12 mouse cellular contexts compared by ENCODE assay signal in the genomic region with DNA sequence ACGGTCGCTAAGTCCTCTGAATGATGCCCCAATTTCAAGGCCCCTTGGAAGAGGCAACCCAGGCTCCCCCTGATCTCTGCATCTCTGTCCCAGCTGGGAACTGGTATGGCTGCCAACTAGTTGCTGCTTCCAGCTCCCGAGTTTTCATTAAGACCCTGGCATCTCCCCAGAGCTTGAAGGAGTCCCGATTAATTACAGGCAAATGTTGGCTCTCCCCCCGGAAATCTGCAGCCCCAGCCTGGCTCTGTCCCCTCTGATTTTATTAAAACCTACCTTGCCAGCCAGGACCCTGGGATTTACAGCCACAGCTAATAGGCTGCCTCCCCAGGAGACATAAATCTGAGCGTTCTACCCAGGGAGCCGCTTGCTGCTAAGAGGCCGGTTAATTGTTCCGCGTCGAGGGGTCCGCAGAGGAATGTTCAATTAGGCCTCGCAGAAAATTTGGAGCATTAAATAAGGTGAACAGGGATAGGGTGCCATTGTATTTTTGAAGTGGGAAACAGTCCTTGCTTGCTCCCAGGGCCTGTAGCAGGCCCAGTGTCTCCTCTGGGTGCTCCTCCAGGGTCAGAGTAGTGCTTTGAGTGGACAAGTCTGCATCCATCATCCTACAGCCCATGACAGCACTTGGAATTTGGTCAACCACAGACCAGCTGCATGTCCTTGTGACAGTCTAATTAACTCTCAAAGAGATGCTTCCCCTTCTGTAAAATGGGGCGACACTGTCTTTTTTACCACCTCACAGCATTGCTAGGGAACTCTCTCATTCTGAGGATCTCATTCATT. TPM values are rescaled to one million over a fixed set of nuclear protein-coding genes. Genes with fewer than 3 reads are reported as not detected.
DNase-seq lines count a peak whose midpoint lies in the region; ATAC-seq and TF ChIP-seq lines count a peak whose summit lies in the region.
"Had no signal": no experiment of that assay in that cellular context is flagged by ENCODE, and none has a peak within 500 bp of the region (broad histone marks: within the 10 kb centered on the region; RNA-seq: fewer than 3 reads in every experiment).

No protein-coding gene starts in this region.

- ATAC-seq in midbrain, embryonic 13.5 days: peak; percentile 57; the same call in 1 of the 2 replicates
- no peak for ATAC-seq in midbrain, embryonic 11.5 days (ENCODE audit: low FRiP score)
- peak; percentile 57 for ATAC-seq in hindbrain, postnatal 0 days

- no peak overlapping the region for H3K4me3 ChIP-seq in midbrain, embryonic 13.5 days (replicated peaks)
- H3K4me3 ChIP-seq in midbrain, embryonic 11.5 days (ENCODE audit: low read depth, low read length): no peak overlapping the region
- H3K4me3 ChIP-seq in hindbrain, postnatal 0 days (ENCODE audit: low read length): no peak overlapping the region
- H3K4me3 ChIP-seq: heart, embryonic 10.5 days had no signal

- peaks cover 19% of the 10 kb centered on the region for H3K4me1 ChIP-seq in midbrain, embryonic 13.5 days (replicated peaks)
- peaks cover 2% of the 10 kb centered on the region for H3K4me1 ChIP-seq in midbrain, embryonic 11.5 days (ENCODE audit: control insufficient read depth, insufficient read depth, low read length)
- H3K4me1 ChIP-seq in hindbrain, postnatal 0 days (ENCODE audit: insufficient read depth, low read length): peaks cover 7% of the 10 kb centered on the region; the same call in 1 of the 2 replicates

- no peak overlapping the region for H3K27ac ChIP-seq in midbrain, embryonic 13.5 days
- no peak overlapping the region for H3K27ac ChIP-seq in midbrain, embryonic 11.5 days (ENCODE audit: low read depth, low read length)
- no peak overlapping the region for H3K27ac ChIP-seq in hindbrain, postnatal 0 days
- H3K27ac ChIP-seq: heart, embryonic 10.5 days had no signal

- no peaks in the 10 kb centered on the region for H3K9me3 ChIP-seq in midbrain, embryonic 13.5 days
- no peaks in the 10 kb centered on the region for H3K9me3 ChIP-seq in midbrain, embryonic 11.5 days (ENCODE audit: control insufficient read depth, low read length)
- no peaks in the 10 kb centered on the region for H3K9me3 ChIP-seq in hindbrain, postnatal 0 days (ENCODE audit: low read length)
- H3K9me3 ChIP-seq: heart, embryonic 10.5 days had no signal

- H3K27me3 ChIP-seq in midbrain, embryonic 13.5 days: peaks cover 23% of the 10 kb centered on the region
- 0 out of 2 replicates have a peak, but pooled peaks cover 2% of the 10 kb centered on the region for H3K27me3 ChIP-seq in midbrain, embryonic 11.5 days (ENCODE audit: control insufficient read depth, insufficient read depth, low read length)
- H3K27me3 ChIP-seq in hindbrain, postnatal 0 days (ENCODE audit: insufficient read depth, low read length): peaks cover 5% of the 10 kb centered on the region; the same call in 1 of the 2 replicates

- 40% methylated on average over 14 of the region's 14 CpGs for WGBS in midbrain, embryonic 13.5 days
- WGBS in midbrain, embryonic 11.5 days: 46% methylated on average over 14 of the region's 14 CpGs
- 22% methylated on average over 14 of the region's 14 CpGs for WGBS in hindbrain, postnatal 0 days

- no peak for TF ChIP-seq CTCF in hindbrain, postnatal 0 days (IDR thresholded peaks at IDR 0.05; ENCODE audit: low read depth)

- H3K4me2 ChIP-seq in midbrain, embryonic 13.5 days (replicated peaks): no peak overlapping the region
- no peak overlapping the region for H3K4me2 ChIP-seq in midbrain, embryonic 11.5 days
- no peak overlapping the region for H3K4me2 ChIP-seq in hindbrain, postnatal 0 days (ENCODE audit: low read depth, low read length)

- intact Hi-C loops in left cerebral cortex, postnatal 36 days (cut with DNase I): no loop called here

- no peak for DNase-seq in midbrain, embryonic 11.5 days (ENCODE audit: low spot score, missing footprints)
- DNase-seq in hindbrain, postnatal 0 days (ENCODE audit: low spot score): peak; percentile 86
- DNase-seq in left cerebral cortex, postnatal 36 days (ENCODE audit: low spot score in 2 of 2): peak; percentile 9 to 15
- DNase-seq in right cerebral cortex, postnatal 36 days (ENCODE audit: low spot score in 2 of 2): peak; percentile 33 to 34
- DNase-seq in spleen, postnatal 10 days (ENCODE audit: low spot score in 2 of 2): no peak
- DNase-seq in natural killer cell, adult 2 months (ENCODE audit: low spot score in 2 of 2): no peak
- DNase-seq: adrenal gland, postnatal 25 days; kidney, postnatal 36 days; thymus, postnatal 25 days had no signal

- no peak overlapping the region for H3K9ac ChIP-seq in midbrain, embryonic 13.5 days (replicated peaks)
- H3K9ac ChIP-seq in midbrain, embryonic 11.5 days (ENCODE audit: low read length): no peak overlapping the region
- no peak overlapping the region for H3K9ac ChIP-seq in hindbrain, postnatal 0 days (replicated peaks; ENCODE audit: low read length)

- no peaks in the 10 kb centered on the region for H3K36me3 ChIP-seq in midbrain, embryonic 13.5 days
- no peaks in the 10 kb centered on the region for H3K36me3 ChIP-seq in midbrain, embryonic 11.5 days (ENCODE audit: control insufficient read depth, insufficient read depth, low read length)
- no peaks in the 10 kb centered on the region for H3K36me3 ChIP-seq in hindbrain, postnatal 0 days (ENCODE audit: insufficient read depth, low read length)
- H3K36me3 ChIP-seq: G1E; heart, embryonic 10.5 days had no signal

RNA-seq across cellular contexts. Expression of a gene that starts 33.6 kb away (rescaled TPM):
- 16.2 and 23.2 TPM in 2 replicates for polyA plus RNA-seq in midbrain, embryonic 13.5 days (2015; fragmentation: Nextera tagmentation; extraction: Ambion mirVana)
- polyA plus RNA-seq in midbrain, embryonic 11.5 days (2014; fragmentation: Nextera tagmentation; extraction: Ambion mirVana): 89.8 and 104 TPM in 2 replicates
- 14.8 and 20.6 TPM in 2 replicates for total RNA-seq in hindbrain, postnatal 0 days (2014; rRNA removed)
- polyA plus RNA-seq in hindbrain, postnatal 0 days (2015; fragmentation: Nextera tagmentation; extraction: Ambion mirVana): 26.2 and 28.0 TPM in 2 replicates
- total RNA-seq in left cerebral cortex, postnatal 36 days (2021): 1 to 10 TPM; 3.7 to 4.3 TPM
- total RNA-seq: G1E had no signal
- polyA plus RNA-seq: G1E had no signal

Comparison
In these comparisons a context has a peak if more than half of its experiments do, and no peak if none do; other contexts are left out.
1. DNase-seq: peak in hindbrain, postnatal 0 days (single experiment), left cerebral cortex, postnatal 36 days (2 of 2) and right cerebral cortex, postnatal 36 days (2 of 2); none in midbrain, embryonic 11.5 days (single experiment), spleen, postnatal 10 days (0 of 2) and natural killer cell, adult 2 months (0 of 2).